Mouse (Mus musculus): ENCODE measurements around the gene Srp54a.

DNA sequence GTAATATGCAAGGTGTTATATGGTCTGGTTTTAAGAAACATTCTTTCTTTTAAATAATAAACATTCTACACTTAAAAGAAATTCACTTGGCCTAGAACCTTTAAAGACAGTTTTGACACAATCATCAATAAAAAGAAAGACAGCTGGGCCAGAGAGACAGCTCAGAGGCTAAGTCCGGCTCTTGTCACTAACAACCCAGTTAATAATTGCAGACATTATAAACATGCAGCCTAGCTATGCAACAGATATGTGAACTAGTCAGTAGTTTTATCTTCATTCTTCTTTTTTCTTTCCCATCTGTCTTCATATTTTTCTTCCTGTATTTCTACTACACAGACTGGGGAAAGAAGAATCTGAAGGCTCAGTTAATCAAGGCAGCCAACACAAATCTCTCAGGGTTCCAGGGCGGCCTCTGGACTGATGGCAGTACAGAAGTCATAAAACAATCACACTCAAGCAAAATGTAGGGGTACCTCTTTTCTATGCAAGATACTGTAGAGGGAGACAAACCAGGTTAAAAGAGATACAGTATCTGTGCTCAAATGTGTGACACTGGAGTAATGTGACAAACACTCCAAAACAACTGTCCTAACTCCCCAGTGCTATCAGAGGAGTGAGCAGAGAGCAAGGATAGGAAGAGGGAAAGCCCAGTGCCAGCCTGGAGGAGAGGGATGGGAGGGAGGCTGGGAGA is 25.4 kb upstream of the Srp54a start:
- TF ChIP-seq CTCF (IDR thresholded peaks at IDR 0.05; ENCODE audit: extremely low read depth, insufficient read length, insufficient replicate concordance, low read depth, low read length) (no peak), POLR2A (IDR thresholded peaks at IDR 0.05; ENCODE audit: low read depth, low read length) (no peak)
